Mouse (Mus musculus) CH12.LX (cell line): ENCODE data around the gene Il1f8. TPM values are rescaled to one million over a fixed set of nuclear protein-coding genes. Genes with fewer than 3 reads are reported as not detected.

ENCODE experiments used
- DNase-seq: peaks from one replicate; pipeline ENCODE4 v3.0.0-alpha.2; 2013; ENCODE audit errors: extremely low read depth
- H3K27ac ChIP-seq: 2 replicates; pipeline ENCODE4 v1.5.1; 2012; ENCODE audit warnings: low read depth, mild to moderate bottlenecking, control low read depth, moderate library complexity; ENCODE audit not compliant: insufficient read depth
- H3K27me3 ChIP-seq: replicated peaks from 2 replicates; pipeline ENCODE3; 2012; ENCODE audit warnings: inconsistent platforms
- H3K36me3 ChIP-seq, 2 experiments: replicated peaks in 1 of 2; 2 replicates each; pipeline versions ENCODE3 to v1.6.1; 2012; ENCODE audit warnings: inconsistent platforms in 1 of 2, low read length in 1 of 2, mild to moderate bottlenecking in 1 of 2, mixed read lengths in 1 of 2, moderate library complexity in 1 of 2; ENCODE audit not compliant: control insufficient read depth in 1 of 2, insufficient read depth in 1 of 2
- H3K4me1 ChIP-seq, 2 experiments: 2 replicates each; pipeline ENCODE4 v1.6.1; 2012; ENCODE audit warnings: inconsistent platforms in 1 of 2, moderate library complexity in 1 of 2; ENCODE audit not compliant: insufficient read depth in 2 of 2, control insufficient read depth in 1 of 2
- H3K4me2 ChIP-seq: 2 replicates; pipeline ENCODE4 v1.6.1; 2012; ENCODE audit warnings: low read depth, mild to moderate bottlenecking, control low read depth; ENCODE audit not compliant: poor library complexity, insufficient read depth, severe bottlenecking
- H3K4me3 ChIP-seq, 3 experiments: fragments of 150-350 bp in 1 of 3; sonication (generic) in 1 of 3; replicated peaks in 1 of 3; 2 replicates each; pipeline versions ENCODE3 to v1.5.1; 2011 to 2012; ENCODE audit warnings: low read depth in 2 of 3, low read length in 2 of 3, mild to moderate bottlenecking in 2 of 3, moderate library complexity in 2 of 3, control low read depth in 1 of 3, improper control_type of control experiment in 1 of 3, inconsistent platforms in 1 of 3, mixed read lengths in 1 of 3; ENCODE audit not compliant: poor library complexity in 1 of 3
- H3K79me2 ChIP-seq: replicated peaks from 2 replicates; pipeline ENCODE4 v1.6.1; 2012; ENCODE audit warnings: mild to moderate bottlenecking, moderate library complexity; ENCODE audit not compliant: control insufficient read depth, poor library complexity, insufficient read depth, severe bottlenecking; ENCODE audit errors: extremely low read depth
- H3K9ac ChIP-seq: 2 replicates; pipeline ENCODE4 v1.6.1; 2012; ENCODE audit warnings: low read depth, mild to moderate bottlenecking, control low read depth, moderate library complexity; ENCODE audit not compliant: insufficient read depth
- H3K9me3 ChIP-seq: replicated peaks from 2 replicates; pipeline ENCODE3; 2012; ENCODE audit warnings: low read length, inconsistent platforms, mixed read lengths
- CHD1 ChIP-seq: IDR thresholded peaks from 2 replicates; pipeline ENCODE4 v1.6.1; 2012; ENCODE audit warnings: low read depth, low read length, improper control_type of control experiment, inconsistent platforms
- CHD2 ChIP-seq: IDR thresholded peaks from 2 replicates; pipeline ENCODE4 v1.6.1; 2011; ENCODE audit warnings: low read length, improper control_type of control experiment
- E2F4 ChIP-seq: IDR thresholded peaks from 2 replicates; pipeline ENCODE4 v1.6.1; 2011; ENCODE audit warnings: low read depth, low read length, improper control_type of control experiment; ENCODE audit not compliant: insufficient replicate concordance
- ELF1 ChIP-seq: IDR thresholded peaks from 2 replicates; pipeline ENCODE4 v1.6.1; 2014; ENCODE audit warnings: low read depth, mild to moderate bottlenecking, inconsistent platforms, low read length, improper control_type of control experiment
- ETS1 ChIP-seq: conservative IDR thresholded peaks from 2 replicates; pipeline ENCODE4 v1.6.1; 2012; ENCODE audit warnings: low read depth, mild to moderate bottlenecking, inconsistent platforms, low read length, improper control_type of control experiment, moderate library complexity
- GABPA ChIP-seq: IDR thresholded peaks from 2 replicates; pipeline ENCODE4 v1.6.1; 2012; ENCODE audit warnings: low read depth, low read length, improper control_type of control experiment, inconsistent platforms; ENCODE audit not compliant: insufficient replicate concordance
- HCFC1 ChIP-seq: IDR thresholded peaks from 2 replicates; pipeline ENCODE4 v1.6.1; 2012; ENCODE audit warnings: low read depth, mild to moderate bottlenecking, inconsistent platforms, low read length, improper control_type of control experiment
- IRF4 ChIP-seq: IDR thresholded peaks from 2 replicates; pipeline ENCODE4 v1.6.1; 2014; ENCODE audit warnings: low read depth, mild to moderate bottlenecking, inconsistent platforms, low read length, improper control_type of control experiment
- JUN ChIP-seq: IDR thresholded peaks from 2 replicates; pipeline ENCODE4 v1.6.1; 2011; ENCODE audit warnings: low read depth, mild to moderate bottlenecking, low read length, improper control_type of control experiment, moderate library complexity; ENCODE audit not compliant: insufficient read depth
- KAT2A ChIP-seq: IDR thresholded peaks from 2 replicates; pipeline ENCODE4 v1.6.1; 2012; ENCODE audit warnings: low read length, improper control_type of control experiment, inconsistent platforms; ENCODE audit not compliant: insufficient replicate concordance
- MAFK ChIP-seq: IDR thresholded peaks from 2 replicates; pipeline ENCODE4 v1.6.1; 2011; ENCODE audit warnings: low read length, improper control_type of control experiment; ENCODE audit not compliant: insufficient replicate concordance
- MAZ ChIP-seq: IDR thresholded peaks from 2 replicates; pipeline ENCODE4 v1.6.1; 2012; ENCODE audit warnings: low read depth, mild to moderate bottlenecking, inconsistent platforms, low read length, improper control_type of control experiment, moderate library complexity
- MEF2A ChIP-seq: IDR thresholded peaks from 2 replicates; pipeline ENCODE4 v1.6.1; 2014; ENCODE audit warnings: low read depth, mild to moderate bottlenecking, inconsistent platforms, low read length, improper control_type of control experiment, borderline replicate concordance
- NRF1 ChIP-seq: IDR thresholded peaks from 2 replicates; pipeline ENCODE4 v1.6.1; 2014; ENCODE audit warnings: low read depth, mild to moderate bottlenecking, inconsistent platforms, low read length, improper control_type of control experiment, moderate library complexity
- PAX5 ChIP-seq: IDR thresholded peaks from 2 replicates; pipeline ENCODE4 v1.6.1; 2012; ENCODE audit warnings: low read length, inconsistent platforms, mixed read lengths
- POLR2A ChIP-seq: IDR thresholded peaks from 2 replicates; pipeline ENCODE4 v1.6.1; 2011; ENCODE audit warnings: low read depth, mild to moderate bottlenecking, improper control_type of control experiment, low read length
- RAD21 ChIP-seq: IDR thresholded peaks from 2 replicates; pipeline ENCODE4 v1.6.1; 2011; ENCODE audit warnings: low read depth, mild to moderate bottlenecking, low read length, improper control_type of control experiment, moderate library complexity
- RCOR1 ChIP-seq: conservative IDR thresholded peaks from 2 replicates; pipeline ENCODE4 v1.6.1; 2012; ENCODE audit warnings: low read depth, mild to moderate bottlenecking, inconsistent platforms, low read length, improper control_type of control experiment
- SIN3A ChIP-seq: IDR thresholded peaks from 2 replicates; pipeline ENCODE4 v1.6.1; 2012; ENCODE audit warnings: low read length, improper control_type of control experiment, inconsistent platforms
- SMC3 ChIP-seq: IDR thresholded peaks from 2 replicates; pipeline ENCODE4 v1.6.1; 2011; ENCODE audit warnings: low read depth, low read length, improper control_type of control experiment
- TCF12 ChIP-seq: IDR thresholded peaks from 2 replicates; pipeline ENCODE4 v1.6.1; 2014; ENCODE audit warnings: low read depth, mild to moderate bottlenecking, inconsistent platforms, low read length, improper control_type of control experiment
- UBTF ChIP-seq: IDR thresholded peaks from 2 replicates; pipeline ENCODE4 v1.6.1; 2012; ENCODE audit warnings: low read depth, mild to moderate bottlenecking, inconsistent platforms, low read length, improper control_type of control experiment, moderate library complexity
- USF1 ChIP-seq: IDR thresholded peaks from 2 replicates; pipeline ENCODE4 v1.6.1; 2014; ENCODE audit warnings: low read depth, mild to moderate bottlenecking, inconsistent platforms, low read length, improper control_type of control experiment
- ZMIZ1 ChIP-seq: IDR thresholded peaks from 2 replicates; pipeline ENCODE4 v1.6.1; 2012; ENCODE audit warnings: low read depth, mild to moderate bottlenecking, inconsistent platforms, low read length, improper control_type of control experiment
- dilution Hi-C: fragments of 300-500 bp; cut with MboI; formaldehyde crosslinking; loops from 2 replicates; pipeline ENCODE4 v1.14.3; 2020; ENCODE audit warnings: low sequenced_read_pairs; ENCODE audit not compliant: extremely low pct_unique_long_range_greater_than_20kb, extremely low pct_ligation_motif_present
- in situ Hi-C: fragments of 300-500 bp; cut with MboI; formaldehyde crosslinking; loops from 3 replicates; pipeline ENCODE4 v1.14.3; 2019; ENCODE audit warnings: low sequenced_read_pairs, low pct_ligation_motif_present, low pct_unique_long_range_greater_than_20kb, mixed read lengths
- polyA plus RNA-seq: library from polyadenylated mRNA; unstranded; fragments of >175 nt; gene quantifications from 2 replicates; pipeline ENCODE4 v1.2.1, GENCODE M21; 2012; ENCODE audit warnings: low read depth; ENCODE audit not compliant: insufficient read length
- total RNA-seq, 2 experiments: library from RNA; depleted of rRNA; stranded (reverse); fragments of 300-350 nt in 1 of 2; fragments of >200 nt in 1 of 2; gene quantifications; 2 replicates each; pipeline ENCODE4 v1.2.3; 2012 to 2014

Gene Il1f8
- total and polyA plus RNA-seq, 3 experiments, result 0.26 TPM; not detected in 2

DNA sequence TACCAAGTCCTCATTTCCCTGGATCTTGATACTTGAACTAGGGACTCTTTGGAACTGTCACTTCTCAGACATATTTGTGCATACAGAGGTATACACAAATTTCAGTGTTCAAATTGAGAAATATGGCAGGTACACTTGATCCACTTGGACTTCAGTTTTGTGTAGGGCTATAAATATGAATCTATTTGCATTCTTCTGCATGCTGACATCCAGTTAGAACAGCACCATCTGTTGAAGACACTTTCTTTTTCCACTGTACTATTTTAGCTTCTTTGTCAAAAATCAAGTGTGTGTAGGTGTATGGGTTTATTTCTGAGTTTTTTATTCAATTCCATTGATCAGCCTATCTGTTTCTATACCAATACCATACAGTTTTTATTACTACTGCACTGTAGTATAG, 43.9 kb upstream of the Il1f8 start:
- H3K4me2 ChIP-seq, result no peak overlapping the region
- TF ChIP-seq NRF1 (no peak), SIN3A (no peak), CHD1 (no peak), JUN (no peak), RCOR1 (no peak), ETS1 (no peak), ZMIZ1 (no peak), KAT2A (no peak), PAX5 (no peak), USF1 (no peak), ELF1 (no peak), UBTF (no peak), GABPA (no peak), HCFC1 (no peak), MEF2A (no peak), POLR2A (no peak)
- in situ Hi-C loops, result no loop called here
- dilution Hi-C loops, result no loop called here
- H3K9me3 ChIP-seq, result no peaks in the 10 kb centered on the region
- H3K27me3 ChIP-seq, result no peaks in the 10 kb centered on the region
- no peak overlapping the region for H3K9ac ChIP-seq
- no peaks in the 10 kb centered on the region for H3K36me3 ChIP-seq
- no peaks in the 10 kb centered on the region for H3K79me2 ChIP-seq
- no peaks in the 10 kb centered on the region; a peak in 1 of 4 replicates for H3K4me1 ChIP-seq
- no peak overlapping the region for H3K4me3 ChIP-seq
- no peak overlapping the region for H3K27ac ChIP-seq
- no peak for DNase-seq

DNA sequence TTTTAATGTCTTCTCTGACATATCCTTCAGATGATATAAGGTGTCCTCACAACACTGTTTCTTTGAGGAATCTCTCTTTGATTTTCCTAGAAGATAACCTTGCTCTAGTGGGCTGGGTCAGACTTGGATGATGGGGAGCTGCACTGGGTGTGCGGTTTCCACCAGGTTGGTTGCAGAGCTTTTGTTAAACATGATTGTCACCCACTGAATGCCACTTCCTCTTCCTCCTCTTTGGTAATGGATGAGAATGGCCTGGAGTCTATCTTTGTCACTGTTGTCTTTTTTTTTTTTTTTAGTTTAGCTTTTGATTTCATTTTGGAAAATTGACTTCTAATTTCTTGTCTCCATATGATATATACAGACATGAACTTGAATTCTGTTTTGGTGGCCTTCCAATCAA, 18.6 kb upstream of the Il1f8 start:
- Histone ChIP-seq H3K4me2 (no peak overlapping the region), H3K9ac (no peak overlapping the region), H3K79me2 (no peaks in the 10 kb centered on the region), H3K9me3 (no peaks in the 10 kb centered on the region), H3K36me3 (no peaks in the 10 kb centered on the region), H3K4me3 (no peak overlapping the region), H3K27me3 (no peaks in the 10 kb centered on the region), H3K27ac (no peak overlapping the region), H3K4me1 (peaks cover 0 to 6% of the 10 kb centered on the region in 2 experiments; a peak in 1 of 4 replicates)
- no peak for DNase-seq
- dilution Hi-C loops, result no loop called here
- no peak for TF ChIP-seq MAFK
- no peak for TF ChIP-seq CHD2
- no peak for TF ChIP-seq SMC3
- no peak for TF ChIP-seq SIN3A
- TF ChIP-seq MAZ, result no peak
- no peak for TF ChIP-seq TCF12
- no peak for TF ChIP-seq RAD21
- TF ChIP-seq IRF4, result no peak
- no peak for TF ChIP-seq E2F4
- no peak for TF ChIP-seq ELF1
- in situ Hi-C loops, result no loop called here
